Mouse (Mus musculus): ENCODE measurements around the gene Huwe1. TPM values are rescaled to one million over a fixed set of nuclear protein-coding genes. Genes with fewer than 3 reads are reported as not detected.

The Huwe1 gene
- polyA plus RNA-seq, 1 experiment: 54.3 TPM

- TF ChIP-seq POLR2A (IDR thresholded peaks at IDR 0.05; ENCODE audit: low read depth, low read length): no peak
- DNase-seq (ENCODE audit: low read depth in 1 of 2, low spot score in 2 of 2): no peak
- WGBS: 30% methylated on average over 1 of the region's 1 CpGs
- Histone ChIP-seq H3K27me3 (ENCODE audit: control insufficient read depth, insufficient read depth, low read length) (no peaks in the 10 kb centered on the region), H3K36me3 (ENCODE audit: control insufficient read depth, insufficient read depth, low read length) (no peaks in the 10 kb centered on the region), H3K27ac (ENCODE audit: insufficient read depth, low read length) (no peak overlapping the region), H3K4me1 (ENCODE audit: control insufficient read depth, insufficient read depth, insufficient read length) (no peaks in the 10 kb centered on the region; the same call in 1 of the 2 replicates), H3K4me3 (ENCODE audit: extremely low read depth, insufficient read depth, insufficient read length) (no peak overlapping the region)
Measured at GRCm38 (mm10) chrX:151946986-151947385, 146.4 kb downstream of the Huwe1 start.

GRCm38 (mm10) chrX:151947781-151948180 lies 147.2 kb downstream of the Huwe1 start:
- TF ChIP-seq CTCF (IDR thresholded peaks at IDR 0.05; ENCODE audit: extremely low read depth, insufficient read depth, insufficient read length, insufficient replicate concordance): no peak
- Histone ChIP-seq H3K4me3 (ENCODE audit: extremely low read depth, insufficient read depth, insufficient read length) (no peak overlapping the region), H3K4me1 (ENCODE audit: control insufficient read depth, insufficient read depth, insufficient read length) (no peaks in the 10 kb centered on the region; the same call in 1 of the 2 replicates), H3K36me3 (ENCODE audit: control insufficient read depth, insufficient read depth, low read length) (no peaks in the 10 kb centered on the region), H3K27ac (ENCODE audit: insufficient read depth, low read length) (no peak overlapping the region), H3K27me3 (ENCODE audit: control insufficient read depth, insufficient read depth, low read length) (no peaks in the 10 kb centered on the region)
- 76% methylated on average over 3 of the region's 3 CpGs for WGBS
- DNase-seq (ENCODE audit: low read depth in 1 of 2, low spot score in 2 of 2): no peak

GRCm38 (mm10) chrX:151950231-151950630 lies 149.6 kb downstream of the Huwe1 start:
- Histone ChIP-seq H3K4me3 (ENCODE audit: extremely low read depth, insufficient read depth, insufficient read length) (no peak overlapping the region), H3K27ac (ENCODE audit: insufficient read depth, low read length) (no peak overlapping the region), H3K4me1 (ENCODE audit: control insufficient read depth, insufficient read depth, insufficient read length) (no peaks in the 10 kb centered on the region; the same call in 1 of the 2 replicates), H3K27me3 (ENCODE audit: control insufficient read depth, insufficient read depth, low read length) (no peaks in the 10 kb centered on the region), H3K36me3 (ENCODE audit: control insufficient read depth, insufficient read depth, low read length) (no peaks in the 10 kb centered on the region)
- WGBS: 36% methylated on average over 1 of the region's 1 CpGs
- TF ChIP-seq POLR2A (IDR thresholded peaks at IDR 0.05; ENCODE audit: low read depth, low read length) (no peak), CTCF (IDR thresholded peaks at IDR 0.05; ENCODE audit: extremely low read depth, insufficient read depth, insufficient read length, insufficient replicate concordance) (no peak)
- no peak for DNase-seq (ENCODE audit: low read depth in 1 of 2, low spot score in 2 of 2)

GRCm38 (mm10) chrX:151951181-151951580 lies 150.6 kb downstream of the Huwe1 start:
- TF ChIP-seq POLR2A (IDR thresholded peaks at IDR 0.05; ENCODE audit: low read depth, low read length) (no peak), CTCF (IDR thresholded peaks at IDR 0.05; ENCODE audit: extremely low read depth, insufficient read depth, insufficient read length, insufficient replicate concordance) (no peak)
- no peak overlapping the region for H3K27ac ChIP-seq (ENCODE audit: insufficient read depth, low read length)
- 50% methylated on average over 3 of the region's 3 CpGs for WGBS
- no peaks in the 10 kb centered on the region; the same call in 1 of the 2 replicates for H3K4me1 ChIP-seq (ENCODE audit: control insufficient read depth, insufficient read depth, insufficient read length)
- no peaks in the 10 kb centered on the region for H3K27me3 ChIP-seq (ENCODE audit: control insufficient read depth, insufficient read depth, low read length)
- H3K36me3 ChIP-seq (ENCODE audit: control insufficient read depth, insufficient read depth, low read length): no peaks in the 10 kb centered on the region
- no peak for DNase-seq (ENCODE audit: low read depth in 1 of 2, low spot score in 2 of 2)
- no peak overlapping the region for H3K4me3 ChIP-seq (ENCODE audit: extremely low read depth, insufficient read depth, insufficient read length)

Other genes with a start within 250 kb of the Huwe1 start
- 20.9 and 22.1 TPM in 2 replicates for gene Hsd17b10, start 201.0 kb downstream of the Huwe1 start, polyA plus RNA-seq (2012; rRNA removed)
- gene Ribc1, start 215.5 kb downstream of the Huwe1 start, polyA plus RNA-seq (2012; rRNA removed): 0.05 and 0.18 TPM in 2 replicates
- 15.1 and 15.7 TPM in 2 replicates for gene Smc1a, start 215.6 kb downstream of the Huwe1 start, polyA plus RNA-seq (2012; rRNA removed)

Measured in spleen, adult 2 months (tissue).